Mouse (Mus musculus) MEL-GATA-1-ER (cell line): ENCODE data around the gene Zfp131.

Source experiments
- DNase-seq: peaks from one replicate; pipeline ENCODE4 v3.0.0-alpha.2; 2012; ENCODE audit warnings: low read depth; ENCODE audit errors: extremely low read depth

The Zfp131 gene

DNA sequence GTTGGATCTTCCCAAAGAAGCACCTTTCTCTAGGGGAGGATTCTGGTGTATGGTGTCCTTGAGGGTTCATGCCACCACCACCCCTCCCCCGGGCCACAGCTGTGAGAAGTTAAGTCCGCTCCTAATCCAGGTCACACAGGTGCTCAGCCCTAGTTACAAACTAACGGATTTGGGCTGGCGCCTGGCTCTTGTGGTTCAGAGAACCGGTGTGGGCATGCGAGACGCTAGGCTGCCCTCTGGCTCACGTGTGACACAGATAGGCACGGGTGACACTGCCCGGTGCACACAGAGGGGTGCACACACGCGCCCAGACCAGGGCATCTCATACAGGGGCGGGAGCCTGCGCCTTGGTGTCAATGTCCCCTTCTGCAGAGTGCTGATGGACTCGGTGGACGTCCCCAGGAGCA is 35.5 kb downstream of the Zfp131 start:
- no peak for DNase-seq

DNA sequence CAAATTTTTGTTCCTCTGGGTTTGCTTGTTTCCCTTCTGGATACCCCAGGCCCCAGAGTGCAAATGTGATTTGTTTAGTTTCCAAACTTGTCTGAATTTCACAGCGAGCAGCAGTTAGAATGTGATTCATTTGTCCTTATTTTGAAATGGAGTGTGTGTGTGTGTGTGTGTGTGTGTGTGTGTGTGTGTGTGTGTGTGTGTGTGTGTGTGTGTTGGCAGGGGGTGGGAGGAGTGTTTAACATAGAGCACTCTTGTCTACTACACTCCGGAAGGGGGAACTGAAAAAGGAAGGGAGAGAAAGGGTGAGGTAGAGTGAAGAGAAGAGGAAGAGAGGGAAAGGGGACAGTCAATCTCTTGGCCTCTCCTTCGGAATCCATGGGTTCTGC is 36.1 kb downstream of the Zfp131 start:
- no peak for DNase-seq

DNA sequence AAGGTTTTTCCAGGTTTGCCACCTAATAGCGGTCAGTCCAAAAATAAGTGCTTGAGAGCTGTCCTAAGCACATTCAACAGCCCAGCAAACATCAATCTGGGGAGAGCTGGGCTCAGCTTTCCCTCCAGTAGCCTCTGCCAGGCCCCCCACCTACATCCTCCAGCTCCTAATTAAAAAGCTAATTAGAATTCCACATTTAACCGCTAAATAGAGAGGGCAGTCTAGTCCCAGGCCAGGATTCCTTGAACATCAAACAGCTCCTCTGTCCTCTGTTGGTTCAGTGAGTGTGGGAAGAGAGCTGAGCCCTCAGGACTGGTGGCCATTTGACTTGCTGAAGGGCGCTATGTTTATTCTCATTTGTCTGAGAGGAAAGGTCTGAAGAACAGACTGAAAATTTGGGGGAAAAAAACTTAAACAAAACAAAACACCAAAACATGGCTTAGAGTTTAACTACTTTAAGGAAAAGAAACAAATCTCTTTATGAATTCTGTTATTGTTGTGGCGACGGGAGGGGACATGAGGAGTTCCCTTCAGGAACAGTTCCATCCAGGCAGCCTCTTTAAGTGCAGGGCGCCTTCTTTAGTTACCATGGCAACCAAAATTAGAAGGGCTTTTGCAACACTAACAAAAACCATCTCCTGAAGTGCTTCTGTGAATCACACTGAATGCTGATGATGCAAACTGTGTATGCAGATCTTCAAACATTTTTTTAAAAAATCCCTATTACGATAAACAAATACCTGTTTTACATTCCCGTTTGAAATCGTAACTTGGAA is 36.6 kb downstream of the Zfp131 start:
- no peak for DNase-seq

GRCm38 (mm10) chr13:119746930-119747329 is 43.8 kb downstream of the Zfp131 start:
- no peak for DNase-seq

DNA sequence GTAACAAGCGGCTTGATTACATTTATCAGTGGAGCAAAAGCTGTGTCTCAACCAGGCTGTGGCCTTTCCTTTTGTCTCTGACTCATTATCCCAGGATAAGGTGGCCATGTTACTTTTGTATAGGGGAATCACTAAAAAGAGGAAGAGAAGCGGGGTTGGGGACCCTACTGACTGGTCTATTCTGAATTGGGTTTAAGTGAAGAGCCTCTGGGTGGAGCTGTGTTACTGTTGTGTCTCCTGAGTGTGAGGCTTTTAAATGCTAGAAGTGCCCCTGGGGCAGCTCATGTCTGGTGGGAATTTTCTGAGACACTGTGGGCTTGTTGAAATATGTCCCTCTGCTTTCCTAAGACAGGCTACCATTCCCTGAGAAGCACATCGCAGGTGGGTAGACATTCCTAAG is 47.2 kb downstream of the Zfp131 start:
- peak; percentile 84 for DNase-seq

- peak; percentile 68 for DNase-seq
Measured at GRCm38 (mm10) chr13:119742711-119743415, 47.8 kb downstream of the Zfp131 start.

- no peak for DNase-seq
Measured at GRCm38 (mm10) chr13:119741390-119742237, 49.1 kb downstream of the Zfp131 start.

GRCm38 (mm10) chr13:119731448-119731847 is 59.2 kb downstream of the Zfp131 start:
- no peak for DNase-seq

GRCm38 (mm10) chr13:119729406-119729805 is 61.3 kb downstream of the Zfp131 start:
- DNase-seq: no peak

DNA sequence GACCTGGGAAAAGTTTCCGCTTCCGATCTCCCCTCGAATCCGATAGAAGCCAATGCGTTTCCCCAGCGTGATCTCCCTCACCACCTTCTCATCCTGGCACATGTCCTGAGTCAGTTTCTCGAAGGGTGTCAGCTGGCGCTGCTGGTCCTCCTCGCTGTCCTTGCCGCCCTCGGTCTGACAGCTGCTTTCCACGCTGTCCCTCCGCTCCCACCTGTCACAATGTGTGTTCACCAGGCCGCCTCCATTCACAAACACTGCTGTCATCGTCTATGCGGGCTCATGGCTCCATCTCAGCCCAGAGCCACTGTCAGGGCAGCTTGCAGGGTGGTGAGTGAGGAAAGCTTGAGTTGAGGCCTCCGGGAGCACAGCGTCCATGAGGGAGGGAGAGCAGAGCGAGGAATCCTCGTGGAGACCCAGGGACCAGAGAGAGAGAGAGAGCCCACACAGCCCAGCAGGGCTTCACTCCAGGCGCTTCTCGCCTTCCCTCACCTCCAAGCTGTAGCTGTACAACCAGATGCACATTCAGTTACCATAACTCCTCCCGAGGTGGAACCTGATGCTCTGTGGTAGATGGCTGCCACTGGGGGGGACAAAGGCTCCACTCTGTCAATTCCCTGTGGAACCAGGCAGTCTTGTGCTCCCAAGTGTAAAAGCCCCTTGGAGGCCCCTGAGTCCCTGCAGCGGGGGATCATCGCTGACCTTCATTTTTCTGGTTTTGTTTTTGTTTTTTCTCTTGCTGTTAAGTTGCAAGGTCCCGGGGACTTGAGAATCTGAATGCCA is 62.9 kb downstream of the Zfp131 start:
- DNase-seq: no peak

DNA sequence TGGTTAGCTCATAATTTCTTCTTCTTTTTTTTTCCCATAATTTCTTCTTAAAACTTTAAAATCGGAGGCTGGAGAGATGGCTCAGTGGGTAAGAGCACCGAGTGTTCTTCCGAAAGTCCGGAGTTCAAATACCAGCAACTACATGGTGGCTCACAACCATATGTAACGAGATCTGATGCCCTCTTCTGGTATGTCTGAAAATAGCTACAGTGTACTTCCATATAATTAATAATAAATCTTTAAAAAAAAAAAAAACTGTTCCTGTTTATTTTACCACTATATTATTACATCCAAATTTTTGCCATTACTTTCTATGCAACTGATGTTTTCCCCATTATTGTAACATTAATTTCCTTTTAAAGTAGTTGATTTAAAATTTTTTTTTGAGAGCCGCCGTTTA is 66.1 kb downstream of the Zfp131 start:
- DNase-seq: no peak

DNA sequence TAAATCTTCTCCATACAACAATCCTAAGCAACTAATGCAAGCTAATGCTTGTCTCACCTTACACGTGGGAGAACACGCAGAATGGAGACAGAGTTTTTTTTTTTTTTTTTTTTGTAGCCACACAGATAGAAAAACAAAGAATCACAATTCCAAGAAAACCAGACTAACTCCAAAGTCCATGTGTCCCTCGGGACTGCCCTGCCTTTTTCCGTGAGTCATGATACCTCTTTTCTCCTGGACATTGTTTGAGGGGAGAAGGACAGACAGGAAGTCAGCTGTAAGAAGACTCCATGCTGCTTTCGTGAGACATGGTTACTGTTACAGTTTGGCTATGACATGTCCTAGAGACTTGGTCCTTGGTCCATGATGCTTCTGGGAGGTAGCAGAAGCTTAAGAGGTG is 67.3 kb downstream of the Zfp131 start:
- DNase-seq: no peak

DNA sequence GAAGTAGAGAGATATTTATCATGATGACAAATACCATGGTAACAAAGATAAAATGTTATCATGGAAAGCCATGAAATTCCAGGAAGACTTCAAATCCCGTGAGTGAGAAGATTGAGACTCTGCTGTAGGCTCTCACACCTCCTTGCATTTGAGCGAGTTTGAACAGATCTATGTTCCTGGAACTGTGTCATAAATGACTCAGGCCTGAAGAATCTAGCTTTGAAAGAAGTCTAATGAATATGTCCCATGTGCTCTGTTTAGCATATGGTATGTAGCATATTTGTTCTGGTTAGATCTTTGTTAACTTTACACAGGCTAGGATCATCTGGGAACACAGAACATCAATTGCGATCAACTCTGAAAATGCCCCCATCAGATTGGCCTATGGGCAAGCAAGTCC is 68.2 kb downstream of the Zfp131 start:
- no peak for DNase-seq

DNA sequence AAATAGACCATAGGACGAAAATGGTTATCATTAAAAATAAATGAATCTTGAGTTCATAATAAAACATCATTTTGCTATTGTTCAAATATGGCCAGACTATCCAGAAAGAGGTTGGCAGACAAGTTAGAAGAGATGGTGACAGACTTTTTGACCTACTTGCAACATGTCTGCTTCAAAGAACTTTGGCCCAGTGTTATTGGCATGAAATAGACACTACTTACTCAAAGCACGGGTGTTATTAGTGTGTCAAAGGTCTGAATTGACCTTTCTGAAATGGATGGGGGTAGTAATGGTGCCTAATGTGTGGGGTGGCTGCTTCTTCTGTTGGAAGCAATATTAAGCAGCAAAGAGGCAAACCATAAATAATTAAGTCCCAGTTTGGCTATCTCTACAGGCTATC is 74.6 kb downstream of the Zfp131 start:
- DNase-seq: no peak
